Mouse (Mus musculus): ENCODE results near the gene Eif1b. TPM values are rescaled to one million over a fixed set of nuclear protein-coding genes. Genes with fewer than 3 reads are reported as not detected.
"Not testable (repeated sequence)": the region's sequence is repeated elsewhere in the genome, so short reads cannot be mapped to it uniquely, and the experiment has no call there.

Eif1b gene
- total RNA-seq, 1 experiment from 2014 or later: 128 TPM

GRCm38 (mm10) chr9:120511781-120512180 is 19.7 kb downstream of the Eif1b start:
- ATAC-seq (replicated peaks in 1 of 2; ENCODE audit: insufficient read depth in 1 of 2, low FRiP score in 2 of 2, low TSS enrichment in 1 of 2, low read depth in 1 of 2, poor library complexity in 2 of 2, severe bottlenecking in 2 of 2): no peak

- ATAC-seq (replicated peaks in 1 of 2; ENCODE audit: insufficient read depth in 1 of 2, low FRiP score in 2 of 2, low TSS enrichment in 1 of 2, low read depth in 1 of 2, poor library complexity in 2 of 2, severe bottlenecking in 2 of 2): peak; percentile 27 to 39; a peak in 2 of 4 replicates
Observed at GRCm38 (mm10) chr9:120516720-120517119, 24.7 kb downstream of the Eif1b start.

- ATAC-seq (replicated peaks in 1 of 2; ENCODE audit: insufficient read depth in 1 of 2, low FRiP score in 2 of 2, low TSS enrichment in 1 of 2, low read depth in 1 of 2, poor library complexity in 2 of 2, severe bottlenecking in 2 of 2): no peak
Observed at GRCm38 (mm10) chr9:120518946-120519345, 26.9 kb downstream of the Eif1b start.

GRCm38 (mm10) chr9:120519469-120520125 is 27.6 kb downstream of the Eif1b start:
- no peak for ATAC-seq (replicated peaks in 1 of 2; ENCODE audit: insufficient read depth in 1 of 2, low FRiP score in 2 of 2, low TSS enrichment in 1 of 2, low read depth in 1 of 2, poor library complexity in 2 of 2, severe bottlenecking in 2 of 2)

GRCm38 (mm10) chr9:120521161-120521560 is 29.1 kb downstream of the Eif1b start:
- no peak for ATAC-seq (replicated peaks in 1 of 2; ENCODE audit: insufficient read depth in 1 of 2, low FRiP score in 2 of 2, low TSS enrichment in 1 of 2, low read depth in 1 of 2, poor library complexity in 2 of 2, severe bottlenecking in 2 of 2)

GRCm38 (mm10) chr9:120527270-120527669 is 35.2 kb downstream of the Eif1b start:
- ATAC-seq (replicated peaks in 1 of 2; ENCODE audit: insufficient read depth in 1 of 2, low FRiP score in 2 of 2, low TSS enrichment in 1 of 2, low read depth in 1 of 2, poor library complexity in 2 of 2, severe bottlenecking in 2 of 2): 0 out of 4 replicates have a peak, but pooled peaks of 1 of the 2 experiments have one; percentile 14

GRCm38 (mm10) chr9:120527919-120528318 is 35.9 kb downstream of the Eif1b start:
- no peak for ATAC-seq (replicated peaks in 1 of 2; ENCODE audit: insufficient read depth in 1 of 2, low FRiP score in 2 of 2, low TSS enrichment in 1 of 2, low read depth in 1 of 2, poor library complexity in 2 of 2, severe bottlenecking in 2 of 2)

- peak in 1 of 2 experiments; percentile 48; a peak in 1 of 4 replicates for ATAC-seq (replicated peaks in 1 of 2; ENCODE audit: insufficient read depth in 1 of 2, low FRiP score in 2 of 2, low TSS enrichment in 1 of 2, low read depth in 1 of 2, poor library complexity in 2 of 2, severe bottlenecking in 2 of 2)
Observed at GRCm38 (mm10) chr9:120528815-120529510, 36.9 kb downstream of the Eif1b start.

GRCm38 (mm10) chr9:120530471-120530870 is 38.4 kb downstream of the Eif1b start:
- no peak for ATAC-seq (replicated peaks in 1 of 2; ENCODE audit: insufficient read depth in 1 of 2, low FRiP score in 2 of 2, low TSS enrichment in 1 of 2, low read depth in 1 of 2, poor library complexity in 2 of 2, severe bottlenecking in 2 of 2)

- no peak for ATAC-seq (replicated peaks in 1 of 2; ENCODE audit: insufficient read depth in 1 of 2, low FRiP score in 2 of 2, low TSS enrichment in 1 of 2, low read depth in 1 of 2, poor library complexity in 2 of 2, severe bottlenecking in 2 of 2)
Observed at GRCm38 (mm10) chr9:120532062-120532461, 40.0 kb downstream of the Eif1b start.

GRCm38 (mm10) chr9:120532691-120533090 is 40.7 kb downstream of the Eif1b start:
- no peak for ATAC-seq (replicated peaks in 1 of 2; ENCODE audit: insufficient read depth in 1 of 2, low FRiP score in 2 of 2, low TSS enrichment in 1 of 2, low read depth in 1 of 2, poor library complexity in 2 of 2, severe bottlenecking in 2 of 2)

GRCm38 (mm10) chr9:120533446-120533950 is 41.5 kb downstream of the Eif1b start:
- ATAC-seq (replicated peaks in 1 of 2; ENCODE audit: insufficient read depth in 1 of 2, low FRiP score in 2 of 2, low TSS enrichment in 1 of 2, low read depth in 1 of 2, poor library complexity in 2 of 2, severe bottlenecking in 2 of 2): not testable (repeated sequence)

- peak; percentile 34 to 50; a peak in 3 of 4 replicates for ATAC-seq (replicated peaks in 1 of 2; ENCODE audit: insufficient read depth in 1 of 2, low FRiP score in 2 of 2, low TSS enrichment in 1 of 2, low read depth in 1 of 2, poor library complexity in 2 of 2, severe bottlenecking in 2 of 2)
Observed at GRCm38 (mm10) chr9:120539662-120540251, 47.7 kb downstream of the Eif1b start, which contains the start of gene Entpd3. Entpd3 (plus strand) TSS chr9:120539818.

- no peak for ATAC-seq (replicated peaks in 1 of 2; ENCODE audit: insufficient read depth in 1 of 2, low FRiP score in 2 of 2, low TSS enrichment in 1 of 2, low read depth in 1 of 2, poor library complexity in 2 of 2, severe bottlenecking in 2 of 2)
Observed at GRCm38 (mm10) chr9:120541411-120541810, 49.4 kb downstream of the Eif1b start.

- no peak for ATAC-seq (replicated peaks in 1 of 2; ENCODE audit: insufficient read depth in 1 of 2, low FRiP score in 2 of 2, low TSS enrichment in 1 of 2, low read depth in 1 of 2, poor library complexity in 2 of 2, severe bottlenecking in 2 of 2)
Observed at GRCm38 (mm10) chr9:120542241-120542640, 50.2 kb downstream of the Eif1b start.
